Mouse (Mus musculus) cerebellum, postnatal 14 days (tissue): ENCODE results near the gene Prkcb.

Source experiments
- DNase-seq, 2 experiments: peaks; one replicate each; pipeline ENCODE4 v3.0.0; 2021; ENCODE audit warnings: mixed read lengths in 2 of 2

The Prkcb gene

DNA sequence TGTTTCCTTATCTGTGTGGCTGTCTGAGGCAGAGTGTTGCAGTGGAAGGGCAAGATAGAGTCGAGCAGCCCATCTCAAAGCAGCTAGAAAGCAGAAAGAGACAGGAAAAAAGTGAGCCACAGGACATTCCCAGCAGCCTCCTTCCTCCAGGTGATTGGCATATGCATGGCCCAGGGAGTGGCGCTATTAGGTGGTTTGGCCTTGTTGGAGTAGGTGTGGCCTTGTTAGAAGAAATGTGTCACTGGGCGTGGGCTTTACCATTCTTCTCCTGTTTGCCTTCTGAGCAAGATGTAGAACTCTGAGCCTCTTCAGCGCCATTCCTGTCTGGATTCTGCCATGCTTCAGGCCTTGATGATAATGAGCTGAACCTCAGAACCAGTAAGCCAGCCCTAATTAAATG, 325.3 kb downstream of the Prkcb start:
- DNase-seq = no peak

GRCm38 (mm10) chr7:122622125-122622774, 333.7 kb downstream of the Prkcb start:
- peak; percentile 71 to 77 for DNase-seq

- DNase-seq = no peak
Observed at GRCm38 (mm10) chr7:122623753-122624152, 335.2 kb downstream of the Prkcb start.

- peak in 1 of 2 experiments; percentile 22 for DNase-seq
Observed at GRCm38 (mm10) chr7:122628050-122628449, 339.5 kb downstream of the Prkcb start.

DNA sequence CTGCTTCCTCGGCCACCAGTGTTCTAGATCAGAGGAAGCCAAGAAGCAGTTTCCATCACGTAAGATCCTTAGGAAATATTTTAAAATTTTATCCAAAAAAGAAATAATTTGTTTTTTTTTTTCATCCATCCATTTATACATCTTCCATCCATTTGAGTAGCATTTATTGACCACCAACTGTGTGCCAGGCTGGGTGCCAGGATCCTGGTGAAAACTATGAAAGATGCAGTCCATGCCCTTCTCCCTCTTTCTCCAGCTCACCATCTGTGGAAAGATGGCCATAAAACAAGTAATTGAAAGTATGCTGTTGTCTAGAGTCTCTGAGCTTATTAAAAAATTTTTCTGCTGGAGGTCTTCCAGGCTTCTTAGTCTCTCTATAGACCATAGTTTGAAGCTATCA, 341.8 kb downstream of the Prkcb start:
- DNase-seq = peak; percentile 53 to 56

DNA sequence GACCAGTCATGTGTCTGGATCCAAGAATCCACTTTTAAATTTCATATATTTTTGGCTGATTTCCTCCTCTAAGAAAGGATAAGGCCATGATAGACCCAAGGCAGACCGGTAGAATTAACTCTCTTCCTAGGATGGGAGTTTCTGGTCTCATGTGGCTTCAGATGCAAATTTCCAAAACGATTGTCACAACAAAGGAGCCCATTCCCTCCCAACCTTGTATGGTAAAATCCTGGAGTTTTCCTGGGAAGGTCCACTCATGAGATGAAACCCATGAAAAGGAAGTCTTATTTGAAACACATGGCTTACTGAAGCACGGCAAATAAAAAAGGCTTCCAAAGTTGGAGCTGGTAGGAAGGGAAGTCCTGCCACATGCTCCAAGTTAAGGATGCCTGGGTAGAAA, 342.6 kb downstream of the Prkcb start:
- no peak for DNase-seq

DNA sequence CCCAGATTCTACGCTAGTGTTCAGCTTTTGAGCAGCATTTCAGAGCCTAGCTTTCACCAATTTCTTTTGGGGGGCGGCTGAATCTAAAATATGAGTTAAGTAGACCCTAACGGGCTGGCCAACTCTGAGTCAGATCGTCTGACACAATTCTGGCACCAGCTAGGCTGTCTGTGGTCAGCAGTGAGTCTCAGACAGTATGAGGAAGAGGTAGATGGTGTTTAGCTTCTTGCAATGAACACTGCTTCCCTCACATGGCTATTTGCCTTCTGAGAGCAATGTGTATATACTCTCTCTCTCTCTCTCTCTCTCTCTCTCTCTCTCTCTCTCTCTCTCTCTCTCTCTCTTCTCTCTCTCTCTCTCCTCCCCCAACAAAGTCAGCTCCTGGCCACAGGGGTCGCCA, 344.4 kb downstream of the Prkcb start:
- DNase-seq = no peak

- DNase-seq = no peak
Observed at GRCm38 (mm10) chr7:122633463-122633862, 344.9 kb downstream of the Prkcb start.

- DNase-seq = no peak
Observed at GRCm38 (mm10) chr7:122643676-122644075, 355.1 kb downstream of the Prkcb start.

- DNase-seq = no peak
Observed at GRCm38 (mm10) chr7:122649306-122649705, 360.8 kb downstream of the Prkcb start.

GRCm38 (mm10) chr7:122652523-122652922, 364.0 kb downstream of the Prkcb start:
- no peak for DNase-seq

GRCm38 (mm10) chr7:122656671-122657070, 368.1 kb downstream of the Prkcb start:
- no peak for DNase-seq

DNA sequence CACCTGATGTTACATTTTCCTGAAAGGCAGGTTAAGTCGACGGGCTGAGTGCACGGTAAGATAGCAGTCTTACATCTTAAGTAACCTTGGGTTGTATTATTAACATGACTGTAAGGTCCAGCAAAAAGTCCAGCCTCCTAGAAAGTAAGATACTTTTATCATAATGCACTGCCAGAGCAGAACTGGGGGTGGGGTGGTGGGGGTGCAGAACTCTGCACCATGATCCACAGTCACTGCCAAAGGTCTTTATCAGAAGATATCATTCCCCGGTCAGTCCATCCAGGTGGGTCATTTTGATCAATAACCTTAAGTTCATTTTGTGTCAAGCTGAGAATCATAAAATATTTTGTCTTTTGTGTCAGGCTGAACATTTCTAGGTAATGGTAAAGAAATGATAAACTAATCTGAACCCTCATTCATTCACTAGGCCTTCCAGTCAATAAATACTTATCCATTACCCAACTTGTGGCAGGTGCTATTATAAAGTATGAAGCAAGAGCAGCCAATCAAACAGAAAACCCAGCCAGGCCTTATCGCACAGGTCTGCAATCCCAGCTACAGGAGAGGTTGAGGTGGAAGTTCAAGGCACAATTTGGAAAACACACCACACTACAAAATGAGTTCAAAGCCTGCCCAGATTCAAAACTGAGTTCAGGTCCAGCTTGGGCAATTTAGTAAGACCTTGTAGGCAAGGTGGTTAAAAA, 369.0 kb downstream of the Prkcb start:
- DNase-seq = no peak

DNA sequence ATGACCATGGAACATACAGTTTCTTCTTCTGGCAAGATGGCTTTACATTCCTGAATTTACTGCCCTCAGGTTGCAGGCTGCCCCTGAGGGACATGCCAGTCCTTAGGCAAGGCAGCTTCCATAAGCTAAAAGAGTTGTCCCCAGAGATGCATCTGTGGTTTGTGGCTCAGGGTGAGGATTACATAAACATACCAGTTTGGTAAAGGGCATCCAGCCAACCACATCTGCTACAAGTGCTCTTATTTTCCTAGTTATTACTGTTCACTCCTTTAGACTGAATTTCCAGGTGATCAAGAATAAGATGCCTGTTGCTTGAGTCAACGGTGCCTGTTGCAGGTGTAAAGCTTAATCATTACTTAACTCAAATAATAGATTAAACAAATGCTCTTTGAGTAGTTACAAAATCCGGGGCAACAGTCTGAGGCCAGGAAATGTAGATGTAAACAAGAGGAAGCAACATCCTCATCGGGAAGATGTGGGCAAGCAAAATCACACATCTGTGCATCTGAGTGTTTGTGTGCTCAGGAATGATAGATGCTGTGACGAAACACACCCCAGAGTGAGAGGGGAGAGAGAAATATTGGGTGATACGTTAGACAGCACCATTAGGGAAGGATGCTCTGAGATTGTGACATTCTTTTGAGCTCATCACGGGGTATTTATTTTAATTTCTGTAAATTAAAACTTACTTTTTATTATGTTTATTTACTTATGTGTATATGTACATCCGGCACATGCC, 376.9 kb downstream of the Prkcb start:
- no peak for DNase-seq

DNA sequence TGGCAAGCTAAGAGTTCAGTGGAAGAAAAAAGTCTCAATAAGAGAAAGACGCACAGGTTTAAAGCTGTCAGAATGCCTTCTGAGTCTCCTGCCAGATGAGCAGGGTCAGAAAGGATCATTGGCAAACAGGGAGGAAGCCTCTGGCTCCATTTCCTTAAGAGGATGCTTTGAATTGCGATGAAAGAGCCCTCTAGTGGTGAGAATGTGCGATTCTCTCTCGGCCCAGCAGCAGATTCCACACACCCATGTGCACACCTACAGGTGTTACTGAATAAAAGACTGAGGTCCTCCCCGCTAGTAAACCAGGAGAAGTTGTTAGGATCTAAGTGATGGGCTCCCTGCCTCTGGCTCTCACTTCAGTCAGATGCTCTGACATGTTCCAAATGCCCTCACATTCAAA, 379.4 kb downstream of the Prkcb start:
- DNase-seq = peak; percentile 61 to 63

DNA sequence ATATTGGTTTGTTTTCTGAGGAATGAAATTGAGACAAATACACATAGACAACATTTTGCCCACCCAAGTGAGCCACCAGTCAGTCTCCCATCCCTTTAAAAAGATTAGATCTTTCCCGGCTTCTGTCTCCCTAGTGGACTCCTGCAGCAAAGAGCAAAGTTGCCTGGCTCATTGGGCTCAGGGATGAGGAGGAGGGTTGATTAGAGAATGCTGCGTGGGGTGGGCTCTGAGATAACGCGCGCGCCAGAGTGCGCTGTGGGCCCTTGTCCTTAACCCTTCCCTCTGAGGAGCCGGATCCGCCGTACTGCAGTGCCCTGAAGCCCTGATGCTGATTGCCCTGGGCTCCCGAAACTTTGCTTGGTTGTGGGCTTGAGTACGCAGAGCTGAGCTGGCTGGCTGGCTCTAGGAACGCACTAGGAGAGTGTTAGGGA, 381.9 kb downstream of the Prkcb start, which contains the start of gene Cacng3:
Gene Cacng3 (plus strand): TSS at position 51 of the 431 bp plus-strand sequence.
- DNase-seq = no peak

DNA sequence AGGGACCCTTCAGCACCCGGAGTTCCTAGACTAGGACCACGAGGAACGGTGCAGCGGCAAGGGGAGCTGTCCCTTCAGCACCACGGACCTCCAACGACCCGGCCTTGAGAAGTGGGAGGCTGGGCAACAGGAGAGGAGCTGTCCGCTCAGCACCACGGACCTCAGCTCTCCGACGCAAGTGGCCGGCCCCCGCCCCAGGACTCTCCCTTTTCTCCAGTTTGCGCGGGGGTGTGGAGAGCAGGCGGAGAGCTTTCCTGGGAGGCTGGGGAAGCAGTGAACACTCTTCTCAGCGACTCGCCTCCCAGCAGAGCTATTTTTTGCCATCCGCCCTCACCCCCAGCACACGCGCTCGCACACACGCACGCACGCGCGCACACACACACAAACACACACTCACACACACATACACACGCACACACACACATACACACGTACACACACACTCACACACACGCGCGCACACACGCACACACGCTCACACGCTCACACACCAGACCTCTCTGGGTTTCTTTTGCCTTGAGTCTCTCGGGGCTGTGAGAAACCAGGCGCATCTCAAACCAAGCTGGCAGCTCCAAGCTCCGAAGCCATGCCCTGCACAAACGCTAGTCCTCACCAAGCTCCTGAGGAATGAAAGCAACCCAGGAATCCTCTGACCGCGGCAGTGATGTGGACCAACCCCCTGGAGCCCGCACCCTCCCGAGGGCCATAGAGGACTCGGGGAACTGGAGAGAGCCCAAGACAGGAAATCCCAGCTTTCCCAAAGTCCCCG, 382.5 kb downstream of the Prkcb start:
- peak; percentile 55 to 66 for DNase-seq

- DNase-seq = no peak
Observed at GRCm38 (mm10) chr7:122672981-122673380, 384.4 kb downstream of the Prkcb start.

- no peak for DNase-seq
Observed at GRCm38 (mm10) chr7:122675207-122675606, 386.7 kb downstream of the Prkcb start.
